Mouse (Mus musculus) macrophage (primary cell): ENCODE data around the gene Cntfr. TPM values are rescaled to one million over a fixed set of nuclear protein-coding genes. Genes with fewer than 3 reads are reported as not detected.

Experiments used
- H3K27ac ChIP-seq: fragments of 350-480 bp; formaldehyde crosslinking; 2 replicates; pipeline ENCODE4 v1.9.0; 2021
- H3K36me3 ChIP-seq: fragments of 350-480 bp; formaldehyde crosslinking; 2 replicates; pipeline ENCODE4 v1.9.0; 2021; ENCODE audit errors: inconsistent target
- H3K4me3 ChIP-seq: fragments of 350-480 bp; formaldehyde crosslinking; 2 replicates; pipeline ENCODE4 v1.9.0; 2021; ENCODE audit errors: inconsistent target
- H3K79me2 ChIP-seq: fragments of 350-480 bp; formaldehyde crosslinking; 2 replicates; pipeline ENCODE4 v1.9.0; 2021; ENCODE audit errors: inconsistent target
- WGBS: methylation state at CpG from one replicate; pipeline ENCODE4 v1.1.7; 2026; ENCODE audit warnings: inconsistent platforms; ENCODE audit not compliant: missing documents; 5-methylcytosine and 5-hydroxymethylcytosine counted together
- polyA plus RNA-seq: library from polyadenylated mRNA; stranded (reverse); fragments of 250-400 nt; gene quantifications from 3 replicates; pipeline ENCODE4 v1.2.4, GENCODE M21; 2018; ENCODE audit warnings: inconsistent platforms

The Cntfr gene
- polyA plus RNA-seq, 1 experiment from 2014 or later = not detected

DNA sequence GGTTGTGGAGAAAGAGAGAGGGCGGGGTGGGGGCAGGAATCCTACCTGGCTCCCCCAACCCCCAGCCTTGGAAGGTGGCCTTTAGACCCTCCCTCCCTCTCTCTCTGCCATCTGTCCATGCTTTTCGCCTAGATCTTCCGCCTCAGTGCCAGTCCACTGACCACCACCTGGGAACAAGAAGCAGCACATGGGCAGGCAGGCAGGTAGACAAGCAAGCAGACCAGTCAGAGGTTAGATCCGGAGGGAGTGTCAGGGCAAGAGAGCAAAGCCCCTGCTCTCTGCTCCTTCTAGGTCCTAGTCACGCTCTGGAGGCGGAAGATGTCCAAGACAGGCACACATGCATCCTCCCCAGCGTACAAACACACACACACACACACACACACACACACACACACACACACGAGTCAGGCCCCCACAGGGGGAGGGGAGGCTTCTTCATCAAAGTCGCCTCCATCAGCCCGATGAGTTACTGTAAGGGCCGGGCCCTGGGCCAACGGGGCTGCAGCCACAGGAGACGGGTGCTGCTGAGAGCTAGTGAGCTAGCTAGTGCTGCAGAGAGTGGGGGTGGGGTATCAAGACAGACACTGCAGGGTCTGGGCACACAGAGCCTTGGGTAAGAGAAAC is 19.8 kb downstream of the Cntfr start:
- no peak overlapping the region for H3K27ac ChIP-seq
- no peaks in the 10 kb centered on the region for H3K36me3 ChIP-seq
- no peak overlapping the region for H3K4me3 ChIP-seq
- WGBS = 73% methylated on average over 10 of the region's 13 CpGs
- no peaks in the 10 kb centered on the region for H3K79me2 ChIP-seq

DNA sequence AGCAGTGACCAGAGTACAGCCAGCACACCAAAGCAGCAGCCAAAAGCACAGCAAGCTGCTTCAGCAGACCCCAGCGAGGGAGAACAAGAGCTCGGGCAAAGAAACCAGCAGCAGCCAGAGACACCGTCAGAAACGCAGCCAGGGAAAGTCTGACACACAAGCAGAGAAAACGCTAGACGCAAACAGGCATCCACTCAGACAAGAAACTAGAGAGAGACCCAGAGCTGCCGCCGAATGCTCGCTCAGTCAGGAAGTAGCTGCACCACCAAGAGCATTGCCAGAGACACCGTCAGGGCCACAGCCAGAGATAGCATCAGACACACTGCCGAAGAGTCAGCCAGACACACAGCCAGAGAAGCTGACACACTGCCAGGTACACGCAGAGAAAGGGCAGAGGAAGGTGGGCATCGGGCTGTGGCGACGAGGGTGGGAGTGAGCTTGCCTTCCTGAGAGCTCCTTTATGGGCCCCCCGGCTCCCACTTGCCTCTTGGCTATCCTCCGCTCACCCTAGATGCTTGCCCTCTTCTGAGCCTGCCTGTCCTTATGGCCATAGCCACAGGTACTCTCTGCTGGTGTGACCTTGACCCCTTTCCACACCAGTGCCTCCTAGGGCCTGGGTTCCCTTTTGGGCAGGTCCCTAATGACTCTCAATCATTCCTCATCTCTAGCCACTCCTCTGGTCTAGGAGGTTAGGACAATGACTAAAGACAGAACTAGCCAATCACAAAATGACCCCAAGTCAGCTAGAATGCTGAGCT is 20.5 kb downstream of the Cntfr start:
- Histone ChIP-seq H3K79me2 (no peaks in the 10 kb centered on the region), H3K27ac (no peak overlapping the region), H3K36me3 (no peaks in the 10 kb centered on the region), H3K4me3 (no peak overlapping the region)
- 49% methylated on average over 17 of the region's 17 CpGs for WGBS

GRCm38 (mm10) chr4:41673186-41673585 is 23.7 kb downstream of the Cntfr start:
- 86% methylated on average over 18 of the region's 19 CpGs for WGBS
- Histone ChIP-seq H3K27ac (no peak overlapping the region), H3K36me3 (no peaks in the 10 kb centered on the region), H3K4me3 (no peak overlapping the region), H3K79me2 (no peaks in the 10 kb centered on the region)

DNA sequence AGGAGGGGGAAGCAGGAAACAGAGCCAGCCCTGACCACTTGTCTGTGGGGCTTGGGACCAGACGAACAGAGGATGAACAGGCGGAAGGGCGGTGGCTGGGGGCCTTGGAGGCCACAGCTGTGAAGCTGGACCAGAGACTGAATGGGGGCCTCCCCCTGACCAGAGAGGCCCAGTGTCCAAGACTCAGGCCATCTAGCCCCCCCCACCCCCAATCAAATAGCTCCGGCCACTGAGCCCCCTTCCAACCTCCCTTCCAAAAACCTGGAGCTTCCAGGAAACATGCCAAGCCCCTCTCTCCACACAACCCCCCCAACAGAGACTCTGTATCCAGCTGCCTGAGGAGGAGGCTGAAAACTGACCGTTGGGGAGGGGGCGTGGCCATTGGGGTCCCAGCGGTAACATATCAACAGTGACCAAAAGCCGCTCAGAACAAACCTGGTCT is 24.3 kb downstream of the Cntfr start:
- no peaks in the 10 kb centered on the region for H3K36me3 ChIP-seq
- H3K4me3 ChIP-seq = no peak overlapping the region
- WGBS = 75% methylated on average over 8 of the region's 8 CpGs
- H3K79me2 ChIP-seq = no peaks in the 10 kb centered on the region
- no peak overlapping the region for H3K27ac ChIP-seq

DNA sequence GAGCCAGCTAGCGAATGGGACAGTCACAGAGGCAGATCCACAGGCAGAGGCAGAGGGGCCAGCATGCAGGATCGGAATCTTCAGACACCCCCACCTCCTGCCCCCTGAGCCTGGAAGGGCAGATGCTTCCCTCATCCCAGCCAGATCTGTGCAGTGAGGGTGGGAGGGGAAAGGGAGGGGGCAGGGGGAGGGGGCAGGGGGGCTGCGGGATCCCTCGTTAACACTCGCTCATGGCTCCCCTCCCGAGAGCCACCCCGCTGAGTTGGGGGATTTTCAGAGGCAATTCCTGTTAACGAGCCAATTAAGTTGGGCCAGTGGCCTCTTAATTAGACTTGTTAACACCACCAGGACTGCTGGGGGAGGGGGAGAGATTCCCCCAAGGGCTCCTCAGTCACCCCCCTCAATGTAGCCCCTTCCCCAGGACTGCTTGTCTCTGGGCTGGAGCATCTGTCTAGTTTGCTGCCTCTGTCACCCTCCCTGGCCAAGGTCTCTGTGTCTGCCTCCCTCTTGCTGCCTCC is 24.9 kb downstream of the Cntfr start:
- no peaks in the 10 kb centered on the region for H3K79me2 ChIP-seq
- no peaks in the 10 kb centered on the region for H3K36me3 ChIP-seq
- H3K4me3 ChIP-seq = no peak overlapping the region
- WGBS = 68% methylated on average over 3 of the region's 8 CpGs
- no peak overlapping the region for H3K27ac ChIP-seq

- WGBS = 21% methylated on average over 5 of the region's 5 CpGs
- no peak overlapping the region for H3K27ac ChIP-seq
- H3K36me3 ChIP-seq = no peaks in the 10 kb centered on the region
- H3K79me2 ChIP-seq = no peaks in the 10 kb centered on the region
- no peak overlapping the region for H3K4me3 ChIP-seq
Measured at GRCm38 (mm10) chr4:41671500-41671899, 25.4 kb downstream of the Cntfr start.

DNA sequence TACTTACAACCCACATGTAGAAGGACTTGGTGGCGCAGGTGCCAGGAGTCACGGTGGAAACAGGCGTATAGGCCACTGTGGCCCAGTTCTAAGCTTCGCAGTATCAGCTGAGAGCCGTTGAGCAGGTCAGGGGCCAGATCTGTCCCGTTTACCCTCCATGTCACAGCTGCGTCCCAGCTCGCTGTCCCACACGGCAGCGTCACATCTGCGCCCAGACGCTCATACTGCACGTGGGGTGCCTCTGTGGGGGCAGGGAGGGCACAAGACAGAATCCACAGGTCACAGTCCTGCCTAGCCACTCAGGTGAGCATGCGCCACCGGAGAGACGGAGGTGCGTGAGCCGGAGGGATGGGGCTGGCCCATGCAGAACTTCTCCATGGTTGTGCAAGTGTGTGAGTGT is 26.1 kb downstream of the Cntfr start:
- H3K27ac ChIP-seq = no peak overlapping the region
- no peaks in the 10 kb centered on the region for H3K36me3 ChIP-seq
- H3K4me3 ChIP-seq = no peak overlapping the region
- H3K79me2 ChIP-seq = no peaks in the 10 kb centered on the region
- WGBS = 92% methylated on average over 17 of the region's 18 CpGs

DNA sequence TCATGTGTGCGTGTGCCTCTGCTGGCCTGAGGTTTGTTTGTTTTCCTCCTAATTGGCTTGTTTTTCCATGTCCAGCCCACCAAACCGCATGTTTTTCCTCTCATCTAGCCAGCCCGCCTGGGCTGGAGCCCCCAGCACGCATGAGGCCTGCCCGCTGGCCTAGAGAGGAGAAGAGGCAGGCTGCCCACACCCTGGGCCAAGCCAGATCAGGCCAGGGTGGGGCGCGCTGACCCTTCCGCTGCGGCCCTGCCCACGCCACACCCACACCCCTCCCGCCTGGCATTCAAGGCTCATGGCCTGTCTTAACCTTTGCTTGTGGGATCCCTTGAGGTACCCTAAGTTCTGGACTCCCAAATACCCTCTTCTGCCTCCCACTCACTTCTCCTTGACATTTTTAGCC is 30.2 kb downstream of the Cntfr start:
- Histone ChIP-seq H3K4me3 (no peak overlapping the region), H3K79me2 (no peaks in the 10 kb centered on the region), H3K27ac (no peak overlapping the region), H3K36me3 (no peaks in the 10 kb centered on the region)
- 91% methylated on average over 11 of the region's 11 CpGs for WGBS

DNA sequence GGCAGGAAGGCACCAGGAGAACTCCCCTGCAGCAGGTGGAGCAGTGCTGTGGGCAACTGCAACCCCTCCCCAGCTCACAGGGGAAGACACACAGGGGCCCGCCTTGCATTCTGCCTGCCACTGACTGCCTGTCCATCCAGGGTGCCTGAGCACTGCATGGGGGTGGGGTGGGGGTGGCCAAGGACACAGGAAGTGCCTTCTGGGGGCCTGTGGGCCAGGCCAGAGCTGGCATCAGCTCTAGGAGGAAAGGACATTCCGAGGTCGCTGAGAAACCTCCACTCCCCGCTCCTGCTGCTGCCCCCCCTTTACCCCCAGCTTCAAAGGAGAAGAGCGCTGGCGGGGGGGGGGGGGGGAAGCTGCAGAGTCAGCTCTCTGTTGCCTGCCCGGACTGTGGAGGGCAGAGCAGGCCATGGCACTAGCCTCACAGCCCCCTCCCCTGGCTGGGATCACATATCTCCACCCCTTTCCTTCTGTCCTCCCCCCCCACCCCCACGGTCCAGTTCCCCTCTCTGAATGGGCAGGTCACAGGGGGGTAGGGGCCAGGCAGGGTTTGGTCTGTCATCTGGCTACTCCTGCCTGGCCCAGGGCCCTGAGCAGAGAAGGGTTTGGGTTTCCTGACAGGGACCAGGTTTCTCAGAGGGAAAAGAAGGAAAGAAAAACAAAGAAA is 31.7 kb downstream of the Cntfr start:
- no peak overlapping the region for H3K27ac ChIP-seq
- WGBS = 11% methylated on average over 7 of the region's 8 CpGs
- no peaks in the 10 kb centered on the region for H3K36me3 ChIP-seq
- H3K79me2 ChIP-seq = no peaks in the 10 kb centered on the region
- no peak overlapping the region for H3K4me3 ChIP-seq

DNA sequence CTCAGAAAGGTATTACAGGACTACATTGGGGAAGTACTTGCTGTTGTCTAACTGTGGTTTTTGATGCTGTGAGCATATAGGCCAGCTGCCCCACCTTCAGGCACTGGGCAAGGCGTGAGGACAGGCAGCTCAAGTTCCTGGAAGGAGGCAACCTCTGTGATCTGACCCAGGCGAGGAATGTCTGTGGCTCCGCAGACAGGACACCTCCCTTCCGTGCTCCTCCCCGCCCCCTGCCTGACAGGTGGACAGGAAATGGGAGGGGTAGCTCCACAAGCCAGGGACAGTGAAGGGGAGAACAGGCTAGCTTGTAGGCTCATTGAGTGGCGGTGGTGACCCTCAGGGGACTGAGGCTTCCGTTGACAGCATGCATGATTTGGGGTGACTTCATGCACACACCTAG is 32.4 kb downstream of the Cntfr start:
- Histone ChIP-seq H3K79me2 (no peaks in the 10 kb centered on the region), H3K27ac (no peak overlapping the region), H3K36me3 (no peaks in the 10 kb centered on the region), H3K4me3 (no peak overlapping the region)
- 40% methylated on average over 7 of the region's 7 CpGs for WGBS

- Histone ChIP-seq H3K4me3 (no peak overlapping the region), H3K79me2 (no peaks in the 10 kb centered on the region), H3K27ac (no peak overlapping the region), H3K36me3 (no peaks in the 10 kb centered on the region)
- 53% methylated on average over 9 of the region's 9 CpGs for WGBS
Measured at GRCm38 (mm10) chr4:41663614-41664013, 33.3 kb downstream of the Cntfr start.

GRCm38 (mm10) chr4:41662723-41663122 is 34.2 kb downstream of the Cntfr start:
- WGBS = 85% methylated on average over 11 of the region's 11 CpGs
- no peak overlapping the region for H3K4me3 ChIP-seq
- H3K36me3 ChIP-seq = no peaks in the 10 kb centered on the region
- no peaks in the 10 kb centered on the region for H3K79me2 ChIP-seq
- no peak overlapping the region for H3K27ac ChIP-seq

DNA sequence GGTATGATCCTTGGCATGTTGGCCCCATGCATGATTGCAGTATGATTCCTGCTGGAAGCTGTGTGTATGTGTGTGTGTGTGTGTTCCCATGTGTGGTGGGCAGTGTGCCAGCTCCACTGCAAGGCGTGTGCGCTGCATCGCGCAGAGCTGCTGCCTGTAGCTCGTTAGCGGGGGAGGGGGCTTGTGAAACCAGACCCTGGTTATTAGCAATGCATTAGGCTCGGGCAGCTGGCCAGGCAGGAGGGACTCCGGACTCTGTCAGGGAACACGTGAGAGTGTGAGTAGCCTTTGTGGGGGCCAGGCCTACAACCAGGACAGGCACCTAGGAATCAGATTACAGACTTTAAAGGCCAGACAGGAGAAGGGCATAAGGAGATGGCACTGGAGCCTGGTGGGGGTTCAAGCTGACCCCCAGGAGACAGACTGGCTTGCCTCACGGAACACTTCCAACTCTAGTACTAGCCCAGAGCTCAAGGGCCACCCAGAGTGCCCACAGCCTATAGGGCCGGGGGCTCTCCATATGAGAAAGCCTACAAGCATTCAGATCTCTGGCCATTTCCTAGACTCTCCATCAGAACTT is 35.9 kb downstream of the Cntfr start:
- WGBS = 80% methylated on average over 11 of the region's 11 CpGs
- H3K79me2 ChIP-seq = no peaks in the 10 kb centered on the region

DNA sequence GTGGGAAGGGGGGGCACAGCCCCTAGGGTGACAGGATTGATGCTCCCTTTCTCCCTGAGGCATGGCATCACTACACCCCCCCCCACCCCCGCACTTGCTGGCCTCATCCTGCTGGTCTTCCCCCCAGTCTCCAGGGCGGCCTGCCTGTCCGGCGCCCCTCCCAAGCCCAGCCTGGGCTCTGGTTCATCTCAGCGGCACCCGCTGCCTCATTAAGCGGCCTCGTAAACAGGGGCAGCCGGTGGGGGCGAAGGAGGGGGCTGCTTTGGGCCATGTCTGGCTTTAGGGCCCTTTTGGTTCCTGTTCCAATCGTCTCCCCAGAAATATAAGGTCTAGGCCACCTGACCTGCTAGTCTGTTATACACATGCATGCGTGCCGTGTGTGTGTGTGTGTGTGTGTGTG is 37.3 kb downstream of the Cntfr start:
- WGBS = 84% methylated on average over 12 of the region's 13 CpGs
- H3K27ac ChIP-seq = no peak overlapping the region
- no peak overlapping the region for H3K4me3 ChIP-seq
- no peaks in the 10 kb centered on the region for H3K36me3 ChIP-seq
- no peaks in the 10 kb centered on the region for H3K79me2 ChIP-seq

More for the DNA sequence above, 35.9 kb downstream of the Cntfr start:
- Histone ChIP-seq H3K4me3 (no peak overlapping the region), H3K36me3 (no peaks in the 10 kb centered on the region), H3K27ac (no peak overlapping the region)
